Mouse (Mus musculus) kidney, embryonic 15.5 days (tissue): Measurements from ENCODE around the gene 5330417H12Rik. TPM values are rescaled to one million over a fixed set of nuclear protein-coding genes. Genes with fewer than 3 reads are reported as not detected.

ENCODE experiments used
- ATAC-seq: fragments of 200-750 bp; cut with Nextera tagmentation; replicated peaks from 2 replicates; pipeline ENCODE4 v1.8.0; 2017; ENCODE audit warnings: moderate TSS enrichment; ENCODE audit not compliant: low FRiP score
- H3K27ac ChIP-seq: fragments of 300-500 bp; sonication (generic); 2 replicates; pipeline ENCODE4 v1.5.1; 2015; ENCODE audit warnings: mild to moderate bottlenecking, inconsistent platforms
- H3K27me3 ChIP-seq: fragments of 300-500 bp; sonication (generic); 2 replicates; pipeline ENCODE4 v1.6.1; 2015; ENCODE audit warnings: inconsistent platforms
- H3K36me3 ChIP-seq: fragments of 300-500 bp; sonication (generic); 2 replicates; pipeline ENCODE4 v1.6.1; 2015; ENCODE audit warnings: inconsistent platforms
- H3K4me1 ChIP-seq: fragments of 300-500 bp; sonication (generic); 2 replicates; pipeline ENCODE4 v1.6.1; 2015; ENCODE audit warnings: inconsistent platforms
- H3K4me2 ChIP-seq: fragments of 300-500 bp; sonication (generic); 2 replicates; pipeline ENCODE4 v1.6.1; 2015; ENCODE audit warnings: moderate library complexity, mild to moderate bottlenecking, inconsistent platforms
- H3K4me3 ChIP-seq: fragments of 300-500 bp; sonication (generic); replicated peaks from 2 replicates; pipeline ENCODE4 v1.5.1; 2015; ENCODE audit warnings: mild to moderate bottlenecking, inconsistent platforms
- H3K9ac ChIP-seq: fragments of 300-500 bp; sonication (generic); 2 replicates; pipeline ENCODE4 v1.6.1; 2015; ENCODE audit warnings: mild to moderate bottlenecking, inconsistent platforms
- H3K9me3 ChIP-seq: fragments of 300-500 bp; sonication (generic); replicated peaks from 2 replicates; pipeline ENCODE4 v1.6.1; 2016; ENCODE audit warnings: inconsistent platforms
- WGBS: fragments of 180-500 bp; shearing (Covaris S2); methylation state at CpG from one replicate; pipeline ENCODE4 v1.1.7; 2015; ENCODE audit warnings: mixed read lengths; 5-methylcytosine and 5-hydroxymethylcytosine counted together
- polyA plus RNA-seq: library from polyadenylated mRNA; unstranded; fragments of >200 nt; fragmentation: Nextera tagmentation; extraction: Ambion mirVana; gene quantifications from 2 replicates; pipeline ENCODE4 v1.2.1, GENCODE M21; 2015

5330417H12Rik gene
- not detected in 2 replicates for polyA plus RNA-seq

DNA sequence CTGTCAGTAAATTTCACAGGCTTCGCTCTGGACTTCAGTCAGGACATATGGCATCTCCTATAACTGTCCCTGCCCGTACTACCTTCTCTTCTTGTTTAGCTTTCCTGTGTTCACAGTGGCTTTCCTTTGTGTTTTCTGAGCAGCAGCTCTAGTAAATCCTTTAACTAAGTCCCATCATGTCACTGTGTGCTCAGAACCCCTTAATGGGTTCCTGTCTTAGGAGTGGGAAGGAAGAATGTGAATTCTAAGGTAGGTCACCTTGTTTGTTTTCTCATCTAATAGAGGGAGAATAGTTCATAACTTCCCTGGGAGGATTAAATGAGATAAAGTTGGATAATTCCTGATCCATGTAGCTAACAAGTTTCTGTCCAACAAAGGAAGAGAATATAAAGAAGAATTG is at the start of gene 5330417H12Rik:
Gene 5330417H12Rik, minus strand, starts transcription at position 101 of the 400 bp plus-strand sequence.
- no peak for ATAC-seq
- WGBS = 81% methylated on average over 2 of the region's 2 CpGs
- no peaks in the 10 kb centered on the region for H3K36me3 ChIP-seq

DNA sequence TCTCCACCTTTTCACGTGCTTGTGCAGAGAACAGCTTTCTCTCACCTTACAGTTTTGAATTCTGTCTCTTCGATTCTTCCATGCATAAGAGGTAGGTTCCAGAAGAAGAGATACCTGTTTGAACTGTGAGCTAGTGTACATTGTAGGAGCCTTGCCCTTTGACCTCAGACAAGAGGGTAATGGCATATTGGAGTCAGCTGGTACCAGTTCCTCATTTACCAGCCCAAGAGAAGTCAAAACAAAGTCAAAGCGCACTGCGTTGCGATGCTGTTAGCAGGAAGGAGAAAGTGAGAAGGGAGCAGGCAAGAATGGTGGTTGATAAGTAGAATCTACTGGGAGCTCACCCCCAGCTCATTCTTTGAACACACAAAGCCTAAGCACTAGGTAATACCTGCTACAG is 43.6 kb upstream of the 5330417H12Rik start:
- Histone ChIP-seq H3K27ac (no peak overlapping the region), H3K4me1 (peaks cover 36% of the 10 kb centered on the region), H3K27me3 (peaks cover 3% of the 10 kb centered on the region; the same call in 1 of the 2 replicates), H3K4me3 (no peak overlapping the region), H3K9ac (no peak overlapping the region), H3K36me3 (no peaks in the 10 kb centered on the region), H3K9me3 (no peaks in the 10 kb centered on the region), H3K4me2 (no peak overlapping the region)
- WGBS = 87% methylated on average over 5 of the region's 5 CpGs
- ATAC-seq = no peak

More for the DNA sequence above, at the start of gene 5330417H12Rik:
- Histone ChIP-seq H3K27me3 (no peaks in the 10 kb centered on the region), H3K9me3 (no peaks in the 10 kb centered on the region), H3K9ac (no peak within 1 kb of the TSS), H3K27ac (no peak within 1 kb of the TSS), H3K4me2 (no peak within 1 kb of the TSS), H3K4me1 (no peaks in the 10 kb centered on the region), H3K4me3 (no peak within 1 kb of the TSS)

DNA sequence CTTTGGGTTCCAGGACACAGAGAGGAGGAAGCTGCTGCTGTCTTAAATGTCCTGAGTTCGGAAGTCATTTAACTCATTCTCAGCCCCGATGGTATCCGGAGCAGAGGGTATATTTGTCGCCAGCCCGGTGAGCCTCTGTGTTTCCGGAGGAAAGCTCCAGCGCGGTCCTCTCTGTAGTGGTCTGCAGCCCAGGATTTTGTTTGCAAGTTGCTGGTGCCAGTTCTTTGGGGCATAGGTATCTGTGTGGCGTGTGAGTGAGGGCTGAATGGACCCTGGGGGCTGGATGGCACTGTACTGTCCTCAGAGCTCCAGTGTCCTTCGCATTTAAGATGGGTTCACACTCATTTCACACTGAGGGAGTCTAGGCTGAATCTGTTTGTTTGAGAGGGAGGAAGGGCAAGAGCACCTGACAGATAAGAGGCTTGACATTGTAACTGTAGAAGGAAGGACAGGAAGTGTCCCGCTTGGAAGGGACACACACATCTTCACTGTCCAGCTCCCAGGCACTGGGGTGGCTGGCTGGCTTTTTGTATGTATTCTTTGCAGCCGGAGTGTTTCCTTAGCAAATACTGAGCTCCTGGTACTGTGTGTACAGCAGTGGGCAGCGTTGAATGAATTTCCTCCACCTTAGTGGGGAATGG is 41.4 kb upstream of the 5330417H12Rik start:
- peak overlapping the region; percentile 87 for H3K27ac ChIP-seq

DNA sequence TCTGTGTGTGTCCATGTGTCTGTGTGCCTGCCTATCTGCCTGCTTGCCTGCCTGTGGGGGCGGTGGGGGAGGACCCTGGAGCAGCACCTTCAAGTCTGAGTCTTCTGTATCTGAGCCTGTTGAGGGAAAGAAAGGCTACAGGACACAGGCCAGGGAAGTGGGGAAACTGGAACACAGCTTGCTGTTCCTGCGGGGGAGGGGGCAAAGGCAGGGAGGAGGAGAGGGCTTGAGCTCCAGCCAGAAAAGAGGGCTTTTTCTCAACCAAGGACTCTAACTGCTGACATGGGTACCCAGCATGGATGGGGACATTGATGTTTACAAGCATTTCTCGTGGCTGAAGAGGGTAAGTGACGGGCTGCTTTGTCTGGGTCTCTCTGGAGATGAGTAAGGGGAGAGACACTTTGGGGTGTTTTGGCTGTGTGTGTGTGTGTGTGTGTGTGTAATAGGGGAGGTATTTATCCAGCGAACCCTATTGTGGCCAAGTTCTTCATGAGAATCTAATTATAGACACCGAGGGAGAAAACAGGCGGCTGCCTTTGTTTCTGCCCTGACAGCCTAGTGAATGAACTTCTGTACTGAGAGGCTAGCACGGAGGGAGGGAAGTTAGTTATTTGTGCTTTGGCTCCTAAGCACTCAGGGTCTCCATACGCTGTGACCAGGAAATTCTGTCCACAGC is 40.8 kb upstream of the 5330417H12Rik start:
- Histone ChIP-seq H3K4me2 (peak overlapping the region; percentile 48), H3K9ac (peak overlapping the region; percentile 24; the same call in 1 of the 2 replicates), H3K36me3 (no peaks in the 10 kb centered on the region), H3K9me3 (no peaks in the 10 kb centered on the region), H3K27ac (peak overlapping the region; percentile 87), H3K4me1 (peaks cover 45% of the 10 kb centered on the region), H3K4me3 (peak overlapping the region; percentile 26), H3K27me3 (peaks cover 3% of the 10 kb centered on the region; the same call in 1 of the 2 replicates)
- peak; percentile 44 for ATAC-seq
- WGBS = 23% methylated on average over 9 of the region's 9 CpGs

More for the DNA sequence above, 41.4 kb upstream of the 5330417H12Rik start:
- ATAC-seq = no peak; the same call in 1 of the 2 replicates
- peak overlapping the region; percentile 24; the same call in 1 of the 2 replicates for H3K9ac ChIP-seq
- 51% methylated on average over 13 of the region's 13 CpGs for WGBS
- no peaks in the 10 kb centered on the region for H3K9me3 ChIP-seq
- no peaks in the 10 kb centered on the region for H3K36me3 ChIP-seq
- peak overlapping the region; percentile 48 for H3K4me2 ChIP-seq
- peak overlapping the region; percentile 26 for H3K4me3 ChIP-seq
- H3K27me3 ChIP-seq = peaks cover 3% of the 10 kb centered on the region; the same call in 1 of the 2 replicates
- H3K4me1 ChIP-seq = peaks cover 44% of the 10 kb centered on the region

DNA sequence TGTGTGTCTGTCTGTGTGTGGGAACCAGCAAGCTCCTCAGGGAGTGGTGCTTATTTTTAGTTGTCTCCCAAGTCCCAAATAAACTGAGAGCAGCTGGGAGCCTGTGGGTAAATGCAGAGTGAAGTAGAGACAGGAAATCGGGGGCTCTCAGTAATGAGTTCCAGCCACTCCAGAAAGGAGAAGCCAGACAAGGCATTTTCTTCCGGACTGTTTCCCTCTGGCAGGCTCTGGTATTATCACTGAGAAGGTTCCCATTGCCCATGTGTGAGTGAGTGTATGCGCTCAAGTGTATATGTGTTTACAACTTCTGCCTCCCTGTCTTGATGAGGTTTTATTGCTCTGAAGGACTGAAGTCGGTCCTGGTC is 40.2 kb upstream of the 5330417H12Rik start:
- Histone ChIP-seq H3K4me2 (peak overlapping the region; percentile 48), H3K9me3 (no peaks in the 10 kb centered on the region), H3K27me3 (peaks cover 3% of the 10 kb centered on the region; the same call in 1 of the 2 replicates), H3K4me1 (peaks cover 45% of the 10 kb centered on the region), H3K4me3 (peak overlapping the region; percentile 26; the same call in 1 of the 2 replicates), H3K9ac (0 out of 2 replicates have a peak overlapping the region, but pooled peaks have one; percentile 24), H3K27ac (peak overlapping the region; percentile 87), H3K36me3 (no peaks in the 10 kb centered on the region)
- peak; percentile 6; the same call in 1 of the 2 replicates for ATAC-seq
- 14% methylated on average over 4 of the region's 4 CpGs for WGBS

DNA sequence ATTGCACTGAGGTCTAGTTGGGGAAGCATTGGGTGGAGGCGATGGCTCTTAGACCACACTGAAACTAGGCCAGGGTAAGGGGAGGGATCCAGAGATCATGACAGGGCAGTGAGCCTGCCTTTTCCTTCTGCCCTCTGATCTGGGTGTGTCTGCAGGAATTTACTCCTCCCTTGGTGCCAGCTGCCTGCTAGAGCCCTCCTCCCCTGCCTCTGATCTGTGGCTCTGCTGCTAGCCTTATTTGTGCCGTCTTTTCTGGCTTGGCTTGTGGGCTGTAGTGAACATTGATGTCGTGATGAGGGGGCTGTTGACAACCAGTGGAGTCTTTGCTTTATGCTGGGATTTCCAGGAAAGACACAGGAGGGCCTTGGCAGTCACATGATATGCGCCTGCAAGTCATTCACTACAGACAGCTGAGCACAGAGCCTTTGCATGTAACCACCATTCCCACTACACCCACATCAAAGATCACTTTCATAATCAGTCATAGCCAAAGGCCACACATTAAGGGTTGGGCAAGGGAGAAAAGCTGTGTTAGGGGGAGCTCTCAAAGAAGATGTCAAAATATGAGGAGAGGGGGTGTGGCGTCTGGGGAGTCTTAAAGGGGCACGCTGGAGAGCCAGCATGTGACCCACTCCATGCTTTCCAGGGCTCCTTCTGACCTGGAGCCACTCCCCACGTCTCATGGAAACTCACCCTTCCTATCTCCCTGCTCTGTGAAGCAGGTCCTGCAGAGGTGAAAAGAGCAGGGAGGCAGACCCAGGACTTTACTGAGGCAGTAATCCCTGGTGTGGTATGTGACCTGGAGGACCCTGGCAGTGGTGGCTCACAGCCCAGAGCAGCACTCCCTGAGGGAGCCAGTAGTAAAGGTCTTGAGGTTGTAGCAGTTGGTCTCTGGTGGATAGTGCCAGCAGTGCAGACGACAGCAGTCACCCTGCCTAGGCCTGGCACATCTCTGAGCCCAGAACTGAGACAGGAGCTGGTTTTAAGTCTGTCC is 39.4 kb upstream of the 5330417H12Rik start:
- Histone ChIP-seq H3K9ac (no peak overlapping the region), H3K4me3 (no peak overlapping the region), H3K36me3 (no peaks in the 10 kb centered on the region), H3K27ac (peak overlapping the region; percentile 87), H3K4me2 (no peak overlapping the region; the same call in 1 of the 2 replicates), H3K9me3 (no peaks in the 10 kb centered on the region), H3K27me3 (peaks cover 3% of the 10 kb centered on the region; the same call in 1 of the 2 replicates), H3K4me1 (peaks cover 45% of the 10 kb centered on the region)
- peak; percentile 20; the same call in 1 of the 2 replicates for ATAC-seq
- WGBS = 33% methylated on average over 8 of the region's 8 CpGs

DNA sequence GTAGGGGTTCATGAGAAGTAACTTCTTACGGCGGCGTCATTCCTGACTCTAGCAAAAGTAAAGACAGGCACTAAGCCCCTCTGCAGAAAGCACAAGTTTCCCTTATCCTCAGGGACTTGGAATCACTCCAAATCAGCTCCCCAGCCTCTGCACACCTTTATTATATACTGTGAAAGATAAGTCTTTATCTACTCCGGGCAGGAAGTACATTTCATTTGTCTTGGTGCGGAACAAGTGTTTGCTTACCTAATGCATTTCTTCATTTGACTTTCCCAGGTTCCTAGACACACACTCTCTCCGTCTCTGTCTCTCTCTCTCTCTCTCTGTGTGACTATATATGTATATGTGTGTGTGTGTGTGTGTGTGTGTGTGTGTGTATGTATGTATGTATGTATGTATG is 38.7 kb upstream of the 5330417H12Rik start:
- no peak overlapping the region for H3K4me3 ChIP-seq
- H3K4me1 ChIP-seq = peaks cover 45% of the 10 kb centered on the region
- no peak for ATAC-seq
- H3K9ac ChIP-seq = no peak overlapping the region
- no peaks in the 10 kb centered on the region; the same call in 1 of the 2 replicates for H3K27me3 ChIP-seq
- H3K36me3 ChIP-seq = no peaks in the 10 kb centered on the region
- WGBS = 84% methylated on average over 6 of the region's 6 CpGs
- no peak overlapping the region for H3K4me2 ChIP-seq
- H3K27ac ChIP-seq = peak overlapping the region; percentile 87; the same call in 1 of the 2 replicates
- no peaks in the 10 kb centered on the region for H3K9me3 ChIP-seq

DNA sequence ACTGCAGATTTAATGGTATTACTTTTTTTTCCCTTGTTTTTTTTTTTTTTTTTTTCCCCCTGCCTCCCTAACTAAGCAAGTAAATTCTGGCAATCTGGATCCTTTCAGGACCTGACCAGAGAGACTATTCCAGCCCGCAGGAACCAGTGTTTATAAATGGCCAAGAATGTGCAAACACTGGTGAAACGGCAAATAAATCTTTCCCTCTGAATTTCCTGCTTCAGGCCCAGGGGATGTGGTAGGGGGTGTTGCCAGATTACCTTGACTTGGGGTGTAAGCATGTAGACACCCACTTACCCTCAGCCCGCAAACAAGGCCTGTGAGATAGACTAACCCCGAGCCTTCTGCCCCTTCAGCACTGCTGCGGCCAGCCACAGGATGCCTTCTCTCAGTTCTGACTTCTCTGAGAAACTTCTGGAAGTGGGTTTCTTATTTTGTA is 36.9 kb upstream of the 5330417H12Rik start:
- Histone ChIP-seq H3K4me2 (no peak overlapping the region), H3K9ac (no peak overlapping the region), H3K9me3 (no peaks in the 10 kb centered on the region), H3K4me1 (peaks cover 40% of the 10 kb centered on the region), H3K27me3 (no peaks in the 10 kb centered on the region), H3K27ac (0 out of 2 replicates have a peak overlapping the region, but pooled peaks have one; percentile 51), H3K4me3 (no peak overlapping the region), H3K36me3 (no peaks in the 10 kb centered on the region)
- 61% methylated on average over 5 of the region's 5 CpGs for WGBS
- no peak for ATAC-seq

DNA sequence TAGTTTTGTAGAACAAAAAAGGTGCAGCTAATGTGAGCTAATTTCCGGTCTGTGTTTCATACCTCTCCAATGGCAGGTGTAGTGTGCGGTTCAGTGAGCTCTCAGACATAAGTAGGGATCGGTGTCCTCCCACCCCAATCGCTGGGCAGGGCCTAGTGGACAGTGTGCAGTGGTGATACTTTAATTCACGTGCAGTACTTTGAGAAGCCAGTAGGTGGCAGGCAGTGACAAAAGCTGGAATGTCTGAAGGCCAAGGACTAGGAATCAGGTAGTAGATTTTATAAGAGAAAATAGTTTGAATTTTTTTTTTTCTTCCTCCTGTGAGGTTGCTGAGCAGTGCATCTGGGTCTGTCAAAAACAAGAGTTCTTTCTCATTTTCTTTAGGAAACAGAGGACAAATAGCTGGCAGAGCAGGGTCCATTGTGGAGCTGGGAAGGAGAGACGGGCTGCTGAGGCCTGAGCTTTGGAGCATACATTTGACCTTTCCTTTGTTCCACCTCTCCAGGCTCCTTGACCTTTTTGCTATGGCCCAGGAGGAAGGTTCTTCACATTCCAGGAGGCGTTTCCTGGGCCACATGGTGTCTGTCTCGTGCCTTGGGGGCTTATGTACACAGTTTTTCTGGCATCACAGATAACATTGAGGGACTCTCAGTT is 36.4 kb upstream of the 5330417H12Rik start:
- H3K9ac ChIP-seq = no peak overlapping the region
- H3K27me3 ChIP-seq = no peaks in the 10 kb centered on the region
- H3K4me3 ChIP-seq = no peak overlapping the region
- H3K9me3 ChIP-seq = no peaks in the 10 kb centered on the region
- peaks cover 34% of the 10 kb centered on the region for H3K4me1 ChIP-seq
- peak; percentile 79 for ATAC-seq
- no peaks in the 10 kb centered on the region for H3K36me3 ChIP-seq
- H3K4me2 ChIP-seq = no peak overlapping the region
- WGBS = 21% methylated on average over 8 of the region's 8 CpGs
- peak overlapping the region; percentile 59; the same call in 1 of the 2 replicates for H3K27ac ChIP-seq

DNA sequence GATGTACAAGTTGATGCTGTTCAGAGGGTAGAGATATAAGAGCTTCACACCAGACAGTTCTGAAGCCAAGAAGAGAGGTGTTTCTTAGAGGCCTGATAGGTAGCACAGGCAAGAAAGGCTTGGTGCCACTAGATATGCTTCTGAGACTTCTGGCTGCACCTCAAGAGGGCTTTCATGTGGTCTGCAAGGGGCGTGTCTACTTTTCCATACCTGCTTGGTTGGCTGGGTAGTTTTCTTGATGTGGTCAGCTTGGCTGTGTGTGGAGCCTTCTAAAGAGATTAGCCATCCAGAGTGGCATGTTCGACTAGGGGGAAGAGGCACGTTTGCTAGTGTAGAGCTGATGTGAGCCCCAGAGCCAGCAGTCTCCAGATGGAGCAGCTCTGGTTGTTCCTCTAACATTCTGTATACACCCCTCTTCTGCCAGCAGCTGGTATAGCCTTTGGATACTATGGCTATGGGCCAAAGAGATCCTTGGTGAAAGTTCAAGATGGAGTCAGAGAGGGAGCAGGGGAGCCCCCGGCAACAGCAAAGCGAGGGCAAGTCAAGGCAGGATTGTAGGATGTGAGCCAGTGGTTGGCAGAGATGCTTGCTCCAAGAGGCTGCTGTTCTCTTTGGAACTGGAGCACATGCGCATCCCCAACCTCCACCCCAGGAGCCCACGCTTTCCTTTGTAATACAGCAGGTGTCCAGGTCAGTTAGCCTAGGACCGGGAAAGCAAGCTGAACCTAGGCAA is 34.4 kb upstream of the 5330417H12Rik start:
- H3K27me3 ChIP-seq = no peaks in the 10 kb centered on the region
- H3K36me3 ChIP-seq = no peaks in the 10 kb centered on the region
- 90% methylated on average over 8 of the region's 8 CpGs for WGBS
- no peak overlapping the region for H3K4me3 ChIP-seq
- H3K4me2 ChIP-seq = no peak overlapping the region
- no peak overlapping the region for H3K9ac ChIP-seq
- no peaks in the 10 kb centered on the region for H3K9me3 ChIP-seq
- H3K27ac ChIP-seq = no peak overlapping the region
- ATAC-seq = no peak
- H3K4me1 ChIP-seq = peaks cover 15% of the 10 kb centered on the region
